Mouse (Mus musculus) embryonic facial prominence, embryonic 15.5 days (tissue): ENCODE data around the gene Wfdc10. TPM values are rescaled to one million over a fixed set of nuclear protein-coding genes. Genes with fewer than 3 reads are reported as not detected.
"Not testable (repeated sequence)": the region's sequence is repeated elsewhere in the genome, so short reads cannot be mapped to it uniquely, and the experiment has no call there.

Experiments
- ATAC-seq: fragments of 200-750 bp; cut with Nextera tagmentation; 2 replicates; pipeline ENCODE4 v1.8.0; 2017; ENCODE audit warnings: low read depth, moderate TSS enrichment; ENCODE audit not compliant: insufficient number of reproducible peaks, low FRiP score, low TSS enrichment
- H3K27ac ChIP-seq: fragments of 300-500 bp; sonication (generic); replicated peaks from 2 replicates; pipeline ENCODE4 v1.5.1; 2015; ENCODE audit warnings: mild to moderate bottlenecking, inconsistent platforms
- H3K27me3 ChIP-seq: fragments of 300-500 bp; sonication (generic); 2 replicates; pipeline ENCODE4 v1.6.1; 2015; ENCODE audit warnings: inconsistent platforms
- H3K36me3 ChIP-seq: fragments of 300-500 bp; sonication (generic); 2 replicates; pipeline ENCODE4 v1.6.1; 2015; ENCODE audit warnings: mild to moderate bottlenecking, inconsistent platforms
- H3K4me1 ChIP-seq: fragments of 300-500 bp; sonication (generic); 2 replicates; pipeline ENCODE4 v1.6.1; 2015; ENCODE audit warnings: inconsistent platforms
- H3K4me2 ChIP-seq: fragments of 300-500 bp; sonication (generic); replicated peaks from 2 replicates; pipeline ENCODE4 v1.6.1; 2015; ENCODE audit warnings: mild to moderate bottlenecking, inconsistent platforms
- H3K4me3 ChIP-seq: fragments of 300-500 bp; sonication (generic); replicated peaks from 2 replicates; pipeline ENCODE4 v1.5.1; 2015; ENCODE audit warnings: mild to moderate bottlenecking, inconsistent platforms
- H3K9ac ChIP-seq: fragments of 300-500 bp; sonication (generic); 2 replicates; pipeline ENCODE4 v1.6.1; 2015; ENCODE audit warnings: inconsistent platforms
- H3K9me3 ChIP-seq: fragments of 300-500 bp; sonication (generic); replicated peaks from 2 replicates; pipeline ENCODE4 v1.6.1; 2016; ENCODE audit warnings: inconsistent platforms
- WGBS: fragments of 180-500 bp; shearing (Covaris S2); methylation state at CpG from one replicate; pipeline ENCODE4 v1.1.7; 2015; 5-methylcytosine and 5-hydroxymethylcytosine counted together
- polyA plus RNA-seq: library from polyadenylated mRNA; unstranded; fragments of >200 nt; fragmentation: Nextera tagmentation; extraction: Ambion mirVana; gene quantifications from 2 replicates; pipeline ENCODE4 v1.2.1, GENCODE M21; 2015

Gene Wfdc10
- 1.5 and 2.8 TPM in 2 replicates for polyA plus RNA-seq

DNA sequence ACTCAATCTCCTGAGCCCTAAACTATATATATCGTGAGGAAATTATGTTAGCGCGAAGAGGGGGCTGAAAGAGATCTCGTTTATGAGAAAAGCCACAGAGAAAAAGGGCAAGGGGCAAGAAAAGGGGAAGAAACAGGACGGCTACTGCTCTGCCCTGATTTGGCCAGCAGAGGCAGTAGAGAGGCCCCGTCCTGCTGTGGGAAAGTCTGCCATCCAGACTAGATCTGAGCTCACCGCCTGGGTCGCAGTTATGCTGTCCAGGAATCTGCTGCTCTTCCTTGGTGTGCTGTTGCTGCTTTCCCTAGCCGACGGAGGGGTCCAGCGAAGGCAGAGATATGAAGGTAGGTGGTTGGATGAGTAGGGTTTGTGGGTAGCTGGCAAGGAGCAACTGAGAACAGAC, at the start of gene Wfdc10:
Gene Wfdc10 (plus strand): TSS at position 189 of the 400 bp plus-strand sequence.
- Histone ChIP-seq H3K4me2 (no peak within 1 kb of the TSS), H3K4me3 (no peak within 1 kb of the TSS), H3K27ac (no peak within 1 kb of the TSS), H3K9ac (no peak within 1 kb of the TSS), H3K4me1 (no peaks in the 10 kb centered on the region), H3K9me3 (no peaks in the 10 kb centered on the region), H3K27me3 (no peaks in the 10 kb centered on the region), H3K36me3 (no peaks in the 10 kb centered on the region)
- 14% methylated on average over 11 of the region's 11 CpGs for WGBS
- no peak; the same call in 1 of the 2 replicates for ATAC-seq

DNA sequence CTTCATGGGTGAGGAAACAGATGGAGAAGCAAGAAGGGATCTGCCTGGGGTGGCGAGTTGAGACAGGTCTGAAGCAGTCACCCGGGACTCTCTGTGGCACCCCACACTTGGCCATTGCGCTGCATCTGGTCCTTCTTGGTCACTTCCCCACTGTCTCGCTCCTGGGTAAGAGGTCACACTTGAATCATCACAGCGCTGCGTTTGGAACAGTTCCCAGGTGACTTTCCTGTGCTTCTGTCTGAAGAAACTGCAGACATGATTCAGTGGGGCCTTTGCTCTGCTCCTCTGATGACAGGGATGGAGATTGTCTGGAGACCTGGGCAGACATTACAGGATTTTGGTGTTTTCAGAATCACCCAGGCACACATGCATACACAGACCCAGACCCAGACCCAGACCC, 47.1 kb upstream of the Wfdc10 start:
- Histone ChIP-seq H3K27me3 (no peaks in the 10 kb centered on the region), H3K36me3 (no peaks in the 10 kb centered on the region)
- WGBS, result 67% methylated on average over 6 of the region's 6 CpGs

DNA sequence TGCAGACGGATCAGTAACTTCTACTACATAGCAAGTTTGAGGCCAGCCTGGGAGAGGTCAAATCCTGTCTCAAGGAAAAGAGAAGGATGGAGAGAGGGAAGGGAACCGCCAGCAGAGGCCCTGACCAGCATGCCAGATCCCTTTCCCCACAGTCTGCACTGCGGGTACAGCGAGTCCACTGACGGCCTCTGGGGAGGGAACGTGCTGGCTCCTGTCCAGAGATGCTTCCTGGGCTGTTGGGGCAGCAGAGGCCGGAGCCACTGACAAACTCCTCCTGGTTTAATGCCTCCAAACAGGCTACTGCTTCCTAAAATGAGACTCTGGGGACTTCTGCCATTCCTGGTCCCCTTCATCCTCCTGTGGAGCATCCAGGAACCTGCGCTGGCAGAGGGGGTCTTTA, 42.4 kb upstream of the Wfdc10 start, which contains the start of the genes Wfdc6b and Wfdc8:
Gene Wfdc6b (plus strand): TSS at position 52 of the 400 bp plus-strand sequence.
Gene Wfdc8 (minus strand): TSS at position 156 of the 400 bp plus-strand sequence.
- 48% methylated on average over 8 of the region's 8 CpGs for WGBS
- H3K36me3 ChIP-seq, H3K4me1 ChIP-seq, H3K4me2 ChIP-seq, H3K9ac ChIP-seq, H3K27ac ChIP-seq, ATAC-seq, H3K4me3 ChIP-seq, H3K9me3 ChIP-seq, H3K27me3 ChIP-seq: not testable (repeated sequence)

More for the DNA sequence above, 47.1 kb upstream of the Wfdc10 start:
- no peaks in the 10 kb centered on the region for H3K9me3 ChIP-seq
- no peak for ATAC-seq
- H3K27ac ChIP-seq, result no peak overlapping the region
- H3K4me3 ChIP-seq, result no peak overlapping the region
- H3K4me1 ChIP-seq, result no peaks in the 10 kb centered on the region
- no peak overlapping the region for H3K4me2 ChIP-seq
- H3K9ac ChIP-seq, result no peak overlapping the region

DNA sequence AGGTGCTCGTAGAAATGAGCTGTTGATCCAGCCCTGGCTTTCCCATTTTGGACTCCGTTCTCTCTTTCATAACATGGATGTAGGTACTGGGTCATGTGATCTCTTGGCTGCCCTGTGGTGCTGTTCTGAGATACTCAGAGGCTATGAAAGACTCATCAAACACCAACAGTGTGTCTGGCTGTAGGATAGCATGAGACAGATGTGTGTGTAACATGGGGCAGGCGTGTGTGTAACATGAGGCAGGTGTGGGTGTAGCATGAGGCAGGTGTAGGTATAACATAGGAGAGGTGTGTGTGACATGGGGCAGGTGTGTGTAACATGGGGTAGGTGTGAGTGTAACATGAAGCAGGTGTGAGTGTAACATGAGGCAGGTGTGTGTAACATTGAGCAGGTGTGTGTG, 40.5 kb upstream of the Wfdc10 start:
- no peak overlapping the region for H3K4me3 ChIP-seq
- no peaks in the 10 kb centered on the region for H3K9me3 ChIP-seq
- H3K27ac ChIP-seq, result no peak overlapping the region
- no peaks in the 10 kb centered on the region for H3K4me1 ChIP-seq
- no peak overlapping the region for H3K9ac ChIP-seq
- no peak for ATAC-seq
- H3K4me2 ChIP-seq, result no peak overlapping the region
- H3K27me3 ChIP-seq, result no peaks in the 10 kb centered on the region
- 87% methylated on average over 3 of the region's 3 CpGs for WGBS
- H3K36me3 ChIP-seq, result no peaks in the 10 kb centered on the region

DNA sequence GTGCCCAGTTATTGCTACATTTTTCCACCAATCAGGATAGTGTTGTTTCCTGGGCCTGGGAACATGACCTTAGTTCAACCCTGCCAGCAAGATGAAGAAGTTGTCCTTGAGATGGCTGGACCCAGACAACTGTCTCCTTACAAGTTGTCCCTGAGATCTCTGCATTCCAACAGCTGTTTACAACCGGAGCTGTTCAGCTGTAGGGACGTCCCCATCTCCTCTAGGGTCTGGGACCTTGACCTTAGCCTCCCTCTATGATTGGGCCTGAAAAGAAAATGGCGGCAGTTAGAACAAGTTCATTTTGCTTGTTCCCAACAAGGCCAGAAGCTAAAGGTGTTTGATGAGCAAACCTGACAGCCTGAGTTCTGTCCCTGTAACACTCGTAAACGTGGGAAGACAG, 36.8 kb upstream of the Wfdc10 start:
- no peaks in the 10 kb centered on the region for H3K27me3 ChIP-seq
- H3K4me2 ChIP-seq, result no peak overlapping the region
- no peak overlapping the region for H3K4me3 ChIP-seq
- no peak overlapping the region for H3K27ac ChIP-seq
- no peak overlapping the region for H3K9ac ChIP-seq
- H3K9me3 ChIP-seq, result no peaks in the 10 kb centered on the region
- H3K4me1 ChIP-seq, result no peaks in the 10 kb centered on the region
- no peak for ATAC-seq
- no peaks in the 10 kb centered on the region for H3K36me3 ChIP-seq
- 66% methylated on average over 5 of the region's 5 CpGs for WGBS

DNA sequence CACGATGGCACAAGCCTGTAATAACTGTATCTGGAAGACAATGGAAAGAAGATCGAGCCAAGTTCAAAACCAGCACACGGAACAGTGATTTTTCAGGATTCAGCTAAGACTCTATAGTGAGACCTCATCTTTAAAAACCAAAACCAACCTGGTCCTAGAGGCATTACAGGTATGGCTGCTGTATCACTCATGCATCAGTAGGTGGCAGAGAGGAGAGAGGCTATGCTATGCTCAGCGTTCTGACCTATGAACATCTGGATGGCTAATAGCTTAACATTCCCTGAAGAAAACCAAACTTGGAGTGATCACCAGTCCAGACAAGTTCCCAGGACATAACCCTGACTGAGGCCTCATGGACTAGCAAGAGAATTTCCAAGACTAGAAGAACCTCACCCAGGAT, 34.1 kb upstream of the Wfdc10 start:
- Histone ChIP-seq H3K4me3 (no peak overlapping the region), H3K9ac (no peak overlapping the region), H3K27ac (no peak overlapping the region), H3K4me2 (no peak overlapping the region), H3K9me3 (no peaks in the 10 kb centered on the region), H3K36me3 (no peaks in the 10 kb centered on the region), H3K4me1 (no peaks in the 10 kb centered on the region), H3K27me3 (no peaks in the 10 kb centered on the region)
- 78% methylated on average over 4 of the region's 4 CpGs for WGBS
- no peak for ATAC-seq

DNA sequence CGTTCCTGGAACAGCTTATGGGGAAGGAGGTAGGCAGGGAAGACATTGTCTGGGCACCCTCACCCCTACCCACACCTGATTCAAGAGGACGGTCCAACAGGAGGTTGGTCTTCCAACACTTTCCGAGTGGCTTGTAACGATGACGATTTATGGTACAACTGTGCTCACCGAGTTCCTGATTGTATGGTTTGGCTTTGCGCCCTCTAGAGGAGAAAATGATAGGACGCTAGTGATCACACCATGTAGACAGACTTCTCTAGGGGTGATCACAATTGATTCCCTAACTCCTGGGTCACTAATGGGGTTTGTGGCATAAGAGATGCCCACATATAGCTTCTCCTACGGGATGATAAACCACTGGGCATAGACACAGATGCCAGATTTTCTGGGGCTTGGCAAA, 20.6 kb upstream of the Wfdc10 start:
- Histone ChIP-seq H3K9ac (no peak overlapping the region), H3K27ac (no peak overlapping the region), H3K4me2 (no peak overlapping the region), H3K4me1 (no peaks in the 10 kb centered on the region), H3K4me3 (no peak overlapping the region), H3K36me3 (no peaks in the 10 kb centered on the region), H3K27me3 (no peaks in the 10 kb centered on the region), H3K9me3 (no peaks in the 10 kb centered on the region)
- 81% methylated on average over 9 of the region's 9 CpGs for WGBS
- no peak for ATAC-seq

DNA sequence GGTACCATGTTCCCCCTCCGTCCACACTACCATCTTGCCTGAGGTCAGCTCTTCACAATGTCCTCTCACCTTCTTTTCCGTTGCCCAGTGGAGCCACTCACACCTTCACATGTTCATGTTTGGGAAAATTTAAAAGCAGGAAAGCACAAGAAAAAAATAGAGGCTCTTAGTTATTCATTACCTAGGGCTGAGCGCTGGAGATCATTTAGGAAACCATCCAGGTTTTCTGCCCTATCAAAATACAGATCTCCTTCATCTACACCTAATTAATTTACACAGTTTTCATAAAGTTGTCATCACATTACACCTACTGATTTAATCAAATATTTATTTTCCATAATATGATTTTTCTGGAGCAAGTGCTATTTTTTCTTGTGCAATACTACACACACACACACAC, 17.1 kb upstream of the Wfdc10 start, which contains the start of gene Wfdc16:
Gene Wfdc16 (minus strand): TSS at position 101 of the 400 bp plus-strand sequence.
- Histone ChIP-seq H3K9me3 (no peaks in the 10 kb centered on the region), H3K4me3 (no peak within 1 kb of the TSS), H3K27ac (no peak within 1 kb of the TSS), H3K27me3 (no peaks in the 10 kb centered on the region), H3K4me1 (no peaks in the 10 kb centered on the region), H3K4me2 (no peak within 1 kb of the TSS), H3K36me3 (no peaks in the 10 kb centered on the region), H3K9ac (no peak within 1 kb of the TSS)
- WGBS, result 84% methylated on average over 3 of the region's 3 CpGs
- ATAC-seq, result no peak

DNA sequence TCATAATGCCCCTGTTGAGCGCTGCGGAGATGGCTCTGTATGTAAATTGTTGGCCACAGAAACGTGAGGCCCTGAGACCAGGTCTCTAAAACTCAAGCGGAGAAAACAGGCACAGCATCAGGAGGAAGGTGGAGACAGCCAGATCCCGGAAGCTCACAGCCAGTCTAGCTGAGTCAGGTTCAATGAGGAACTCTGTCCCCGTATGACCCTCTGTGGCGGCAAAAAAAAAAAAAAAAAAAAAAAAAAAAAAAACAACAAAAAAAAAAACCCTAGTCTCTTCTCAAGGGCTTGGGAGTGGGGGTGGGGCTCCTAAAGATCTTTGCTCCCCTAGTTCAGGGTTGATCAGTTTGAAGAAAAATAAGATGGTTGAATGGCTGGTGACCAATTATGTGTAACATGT, 14.7 kb upstream of the Wfdc10 start:
- Histone ChIP-seq H3K4me3 (no peak overlapping the region), H3K9ac (no peak overlapping the region), H3K36me3 (no peaks in the 10 kb centered on the region), H3K4me2 (no peak overlapping the region), H3K4me1 (no peaks in the 10 kb centered on the region), H3K27ac (no peak overlapping the region), H3K27me3 (no peaks in the 10 kb centered on the region), H3K9me3 (no peaks in the 10 kb centered on the region)
- WGBS, result 68% methylated on average over 7 of the region's 7 CpGs
- no peak for ATAC-seq

DNA sequence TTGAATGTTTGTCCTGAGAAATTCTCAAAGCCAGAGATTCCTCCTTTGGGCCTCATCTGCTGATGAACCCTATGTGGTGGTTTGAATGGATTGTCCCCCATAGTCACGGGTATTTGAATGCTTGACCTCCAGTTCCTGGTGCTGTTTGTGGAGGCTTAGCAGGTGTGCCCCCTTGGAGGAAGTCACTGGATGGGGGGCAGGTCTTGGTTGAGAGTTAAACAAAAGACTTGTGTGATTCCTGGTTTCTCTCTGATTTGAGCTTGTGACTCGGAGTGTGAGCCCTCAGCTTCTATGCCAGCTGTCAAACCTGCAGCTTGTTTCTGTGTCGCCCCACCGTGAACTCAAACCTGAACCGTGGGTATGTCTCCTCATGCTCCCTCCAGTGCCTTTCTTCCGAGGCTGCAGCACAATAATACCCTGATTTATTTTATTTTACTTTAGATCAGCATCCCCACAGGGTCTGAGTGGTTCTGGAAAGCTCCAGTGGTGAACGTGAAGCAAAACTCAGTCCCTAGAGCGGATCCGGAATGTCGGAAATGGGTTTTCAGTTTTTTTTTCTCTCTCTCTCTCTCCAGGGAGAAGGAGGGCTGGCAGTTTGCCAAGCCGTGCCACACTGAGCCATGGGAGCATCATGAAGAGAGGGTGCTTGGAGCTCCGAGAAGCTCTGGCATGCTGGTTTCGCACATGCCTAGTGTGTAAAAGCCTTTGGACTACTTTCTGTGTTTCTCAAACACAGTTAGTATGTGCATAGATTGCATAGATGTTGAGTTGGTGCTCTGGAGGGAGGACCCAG, 13.8 kb upstream of the Wfdc10 start:
- Histone ChIP-seq H3K4me1 (no peaks in the 10 kb centered on the region), H3K27me3 (no peaks in the 10 kb centered on the region), H3K4me3 (no peak overlapping the region), H3K36me3 (no peaks in the 10 kb centered on the region), H3K9me3 (no peaks in the 10 kb centered on the region), H3K4me2 (no peak overlapping the region), H3K27ac (no peak overlapping the region), H3K9ac (no peak overlapping the region)
- ATAC-seq, result no peak
- WGBS, result 73% methylated on average over 13 of the region's 13 CpGs

DNA sequence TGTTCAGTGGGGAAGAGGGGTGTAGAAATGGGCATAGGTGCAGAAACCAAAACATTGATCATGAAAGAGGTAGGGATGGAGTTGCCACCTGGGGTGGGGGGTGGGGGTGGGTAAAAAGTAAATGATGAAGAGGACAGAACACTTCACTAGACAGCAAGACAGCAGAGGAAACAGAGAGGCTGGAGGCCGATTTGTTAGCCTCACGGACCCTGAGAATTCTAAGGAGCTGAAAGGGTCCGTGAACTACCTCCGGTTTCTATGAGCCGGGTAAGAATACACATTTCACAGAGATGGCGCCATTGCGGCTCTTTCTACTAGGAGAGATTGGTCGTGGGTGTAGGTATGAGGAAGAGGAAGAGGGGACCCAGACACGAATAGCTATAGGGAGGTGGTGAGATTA, 637 bp downstream of the Wfdc10 start, which contains the start of gene Wfdc9:
Gene Wfdc9 (minus strand): TSS at position 101 of the 400 bp plus-strand sequence.
- Histone ChIP-seq H3K4me2 (no peak within 1 kb of the TSS), H3K9ac (no peak within 1 kb of the TSS), H3K36me3 (no peaks in the 10 kb centered on the region), H3K9me3 (no peaks in the 10 kb centered on the region), H3K27me3 (no peaks in the 10 kb centered on the region), H3K4me1 (no peaks in the 10 kb centered on the region), H3K27ac (no peak within 1 kb of the TSS), H3K4me3 (no peak within 1 kb of the TSS)
- 82% methylated on average over 9 of the region's 9 CpGs for WGBS
- ATAC-seq, result no peak

DNA sequence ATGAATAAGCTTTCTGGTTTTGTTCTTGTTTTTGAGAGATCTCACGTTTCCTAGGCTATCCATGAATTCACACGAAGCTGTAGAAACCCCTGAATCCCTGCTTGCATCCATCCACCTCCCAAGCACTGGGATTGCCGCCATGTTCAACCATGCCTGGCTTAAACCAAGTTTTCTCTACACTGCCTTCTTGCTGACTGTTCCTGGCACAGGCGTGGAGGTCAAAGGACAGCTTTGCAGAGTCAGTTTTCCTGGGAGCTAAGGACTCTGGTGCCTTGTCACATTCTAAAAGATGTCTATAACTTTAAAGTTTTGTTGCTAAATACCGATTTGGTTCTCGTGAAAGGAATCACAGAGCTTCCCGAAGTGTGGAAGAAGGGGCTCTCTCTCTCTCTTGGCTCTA, 9.0 kb downstream of the Wfdc10 start:
- H3K36me3 ChIP-seq, result no peaks in the 10 kb centered on the region
- 88% methylated on average over 7 of the region's 7 CpGs for WGBS
- ATAC-seq, result no peak
- H3K9me3 ChIP-seq, result no peaks in the 10 kb centered on the region
- H3K27me3 ChIP-seq, result no peaks in the 10 kb centered on the region
- H3K4me2 ChIP-seq, result no peak overlapping the region
- no peak overlapping the region for H3K4me3 ChIP-seq
- no peaks in the 10 kb centered on the region for H3K4me1 ChIP-seq
- no peak overlapping the region for H3K27ac ChIP-seq
- no peak overlapping the region for H3K9ac ChIP-seq
